Mouse (Mus musculus): ENCODE data around the gene Phactr2. TPM values are rescaled to one million over a fixed set of nuclear protein-coding genes. Genes with fewer than 3 reads are reported as not detected.
"Not testable (repeated sequence)": the region's sequence is repeated elsewhere in the genome, so short reads cannot be mapped to it uniquely, and the experiment has no call there.

Gene Phactr2
- polyA plus RNA-seq (2016; fragmentation: Nextera tagmentation; extraction: Ambion mirVana): 25.1 and 27.2 TPM in 2 replicates

DNA sequence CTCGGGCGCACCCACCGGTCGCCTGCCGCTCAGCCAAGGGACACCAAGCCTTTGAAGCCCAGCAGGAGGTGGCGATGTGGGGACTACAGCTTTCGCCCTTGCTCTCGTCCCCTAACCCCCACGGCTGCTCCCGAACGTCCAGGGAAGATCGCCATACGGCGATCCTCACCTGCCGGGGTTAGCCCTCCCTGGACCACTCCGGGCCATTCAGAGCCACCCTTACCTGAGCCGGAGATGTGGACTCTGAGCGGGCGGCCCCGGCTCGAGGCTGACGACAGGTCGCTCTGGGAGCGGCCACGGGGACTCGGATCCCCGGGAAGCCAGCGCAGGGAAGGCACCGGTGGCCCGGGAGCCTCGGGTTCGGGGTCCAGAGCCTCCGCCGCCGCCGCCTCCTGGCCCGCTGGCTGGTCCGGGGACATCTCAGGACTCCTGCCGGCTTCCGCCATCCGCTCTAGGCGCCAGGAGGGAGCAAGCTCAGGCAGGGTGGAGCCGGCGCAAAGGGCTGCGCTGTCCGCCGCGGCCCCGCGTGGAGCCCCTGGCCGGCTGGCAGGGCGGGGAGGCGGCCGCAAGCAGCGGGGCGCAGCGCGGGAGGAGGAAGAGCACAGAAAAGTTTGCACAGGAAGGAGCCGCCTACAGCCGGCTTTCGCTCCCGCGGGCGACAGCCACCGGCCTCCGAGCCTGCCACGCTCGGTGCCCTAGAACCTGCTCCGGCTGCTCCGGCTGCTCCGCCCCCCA lies at the start of gene Phactr2:
TSS of gene Phactr2 (minus strand) at position 580 of the 735 bp plus-strand sequence.
- under 1% methylated on average over 71 of the region's 71 CpGs for WGBS
- Histone ChIP-seq H3K4me2 (replicated peaks) (peak within 1 kb of the TSS; percentile 96), H3K9me3 (no peaks in the 10 kb centered on the region), H3K4me3 (peak within 1 kb of the TSS; percentile 55), H3K4me1 (no peaks in the 10 kb centered on the region), H3K9ac (peak within 1 kb of the TSS; percentile 73), H3K27ac (no peak within 1 kb of the TSS), H3K36me3 (no peaks in the 10 kb centered on the region), H3K27me3 (peaks cover 34% of the 10 kb centered on the region)
- peak; percentile 83 for ATAC-seq (ENCODE audit: insufficient number of reproducible peaks, insufficient read depth, low FRiP score, low TSS enrichment)

- H3K9ac ChIP-seq: no peak overlapping the region
- no peaks in the 10 kb centered on the region for H3K9me3 ChIP-seq
- WGBS: 81% methylated on average over 4 of the region's 4 CpGs
- H3K36me3 ChIP-seq: peaks cover 3% of the 10 kb centered on the region
- H3K4me2 ChIP-seq (replicated peaks): no peak overlapping the region
- no peak overlapping the region for H3K4me3 ChIP-seq
- no peak for ATAC-seq (ENCODE audit: insufficient number of reproducible peaks, insufficient read depth, low FRiP score, low TSS enrichment)
- H3K27me3 ChIP-seq: no peaks in the 10 kb centered on the region
- H3K27ac ChIP-seq: no peak overlapping the region
- H3K4me1 ChIP-seq: no peaks in the 10 kb centered on the region
These were observed 47.6 kb upstream of the Phactr2 start for GRCm38 (mm10) chr10:13521857-13522256.

DNA sequence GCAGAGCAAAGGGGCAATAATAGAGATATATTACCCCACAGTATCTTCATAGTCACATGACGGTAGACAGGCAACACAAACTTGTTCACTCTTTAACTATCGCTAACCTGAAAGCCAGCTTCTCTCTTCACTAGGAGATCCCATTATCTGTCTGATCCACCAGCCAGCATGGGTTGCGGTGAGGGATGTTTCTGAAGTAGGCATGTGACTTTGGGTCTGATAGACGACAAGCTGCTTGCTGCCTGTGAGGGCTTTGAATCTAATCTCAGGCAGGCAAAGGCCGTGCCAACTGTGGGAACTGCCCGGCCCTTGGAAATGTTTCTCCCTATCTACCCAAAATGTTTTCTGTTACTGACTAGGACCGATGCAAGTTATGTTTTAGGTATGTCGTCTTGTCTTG lies 28.2 kb upstream of the Phactr2 start:
- WGBS: 87% methylated on average over 8 of the region's 8 CpGs
- Histone ChIP-seq H3K4me3 (no peak overlapping the region), H3K36me3 (no peaks in the 10 kb centered on the region), H3K9me3 (no peaks in the 10 kb centered on the region), H3K9ac (no peak overlapping the region), H3K4me1 (no peaks in the 10 kb centered on the region), H3K4me2 (replicated peaks) (no peak overlapping the region), H3K27me3 (no peaks in the 10 kb centered on the region), H3K27ac (no peak overlapping the region)
- no peak for ATAC-seq (ENCODE audit: insufficient number of reproducible peaks, insufficient read depth, low FRiP score, low TSS enrichment)

DNA sequence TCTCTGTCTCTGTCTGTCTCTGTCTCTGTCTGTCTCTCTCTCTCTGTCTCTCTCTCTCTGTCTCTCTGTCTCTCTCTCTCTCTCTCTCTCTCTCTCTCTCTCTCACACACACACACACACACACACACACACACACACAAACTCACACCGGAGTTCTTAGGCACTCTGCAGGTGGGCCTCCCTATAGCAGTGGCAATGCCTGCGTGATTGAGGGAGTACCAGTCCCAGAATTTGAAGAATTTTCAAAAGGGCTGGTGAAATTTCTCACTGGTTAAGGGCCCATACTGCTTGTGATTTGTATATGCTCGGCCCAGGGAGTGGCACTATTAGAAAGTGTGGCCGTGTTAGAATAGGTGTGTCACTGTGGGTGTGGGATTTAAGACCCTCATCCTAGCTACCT lies 27.3 kb upstream of the Phactr2 start:
- ATAC-seq (ENCODE audit: insufficient number of reproducible peaks, insufficient read depth, low FRiP score, low TSS enrichment); H3K27me3 ChIP-seq; H3K4me1 ChIP-seq; H3K36me3 ChIP-seq; H3K9me3 ChIP-seq; H3K27ac ChIP-seq: not testable (repeated sequence)
- H3K9ac ChIP-seq: peak overlapping the region; percentile 49
- peak overlapping the region; percentile 64 for H3K4me2 ChIP-seq (replicated peaks)
- H3K4me3 ChIP-seq: peak overlapping the region; percentile 46
- 47% methylated on average over 4 of the region's 4 CpGs for WGBS

GRCm38 (mm10) chr10:13500938-13501496 lies 26.8 kb upstream of the Phactr2 start:
- peak overlapping the region; percentile 46 for H3K4me3 ChIP-seq
- no peaks in the 10 kb centered on the region for H3K4me1 ChIP-seq
- ATAC-seq (ENCODE audit: insufficient number of reproducible peaks, insufficient read depth, low FRiP score, low TSS enrichment): peak; percentile 89
- H3K4me2 ChIP-seq (replicated peaks): peak overlapping the region; percentile 64
- H3K9ac ChIP-seq: peak overlapping the region; percentile 49
- H3K9me3 ChIP-seq: no peaks in the 10 kb centered on the region
- WGBS: 2% methylated on average over 30 of the region's 30 CpGs
- H3K27ac ChIP-seq: no peak overlapping the region
- no peaks in the 10 kb centered on the region for H3K36me3 ChIP-seq
- H3K27me3 ChIP-seq: no peaks in the 10 kb centered on the region

DNA sequence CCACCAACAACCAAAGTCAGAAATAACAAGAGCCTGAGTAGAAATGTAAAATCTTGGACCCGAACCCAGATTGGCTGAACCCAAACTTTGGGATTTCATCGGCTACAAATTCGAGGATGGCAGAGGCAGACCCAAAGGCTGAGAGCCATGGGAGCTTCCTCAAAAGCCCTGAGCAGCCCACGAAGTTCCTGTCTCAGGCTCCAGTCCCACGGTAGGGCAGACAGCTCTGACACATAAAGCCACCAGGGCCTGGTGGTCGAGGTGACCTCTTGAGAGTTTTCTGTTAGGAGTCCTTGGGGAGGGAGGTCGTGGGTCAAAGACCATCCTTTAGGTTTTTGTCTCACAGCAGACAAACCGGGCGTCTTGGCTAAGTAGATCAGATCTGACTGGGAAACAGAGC lies 26.3 kb upstream of the Phactr2 start:
- Histone ChIP-seq H3K9ac (no peak overlapping the region; the same call in 1 of the 2 replicates), H3K36me3 (no peaks in the 10 kb centered on the region), H3K4me3 (peak overlapping the region; percentile 46), H3K27me3 (no peaks in the 10 kb centered on the region), H3K4me1 (no peaks in the 10 kb centered on the region), H3K4me2 (replicated peaks) (peak overlapping the region; percentile 64), H3K9me3 (no peaks in the 10 kb centered on the region), H3K27ac (no peak overlapping the region)
- no peak for ATAC-seq (ENCODE audit: insufficient number of reproducible peaks, insufficient read depth, low FRiP score, low TSS enrichment)
- WGBS: 45% methylated on average over 9 of the region's 9 CpGs

- Histone ChIP-seq H3K9ac (no peak within 1 kb of the TSS), H3K27ac (no peak within 1 kb of the TSS), H3K9me3 (no peaks in the 10 kb centered on the region), H3K27me3 (no peaks in the 10 kb centered on the region), H3K4me2 (replicated peaks) (no peak within 1 kb of the TSS), H3K36me3 (no peaks in the 10 kb centered on the region), H3K4me3 (no peak within 1 kb of the TSS), H3K4me1 (no peaks in the 10 kb centered on the region)
- no peak for ATAC-seq (ENCODE audit: insufficient number of reproducible peaks, insufficient read depth, low FRiP score, low TSS enrichment)
- WGBS: 87% methylated on average over 2 of the region's 2 CpGs
These were observed 25.1 kb upstream of the Phactr2 start, which contains the start of gene Fuca2 for GRCm38 (mm10) chr10:13499331-13499730. TSS of gene Fuca2 (plus strand) at chr10:13499540.

DNA sequence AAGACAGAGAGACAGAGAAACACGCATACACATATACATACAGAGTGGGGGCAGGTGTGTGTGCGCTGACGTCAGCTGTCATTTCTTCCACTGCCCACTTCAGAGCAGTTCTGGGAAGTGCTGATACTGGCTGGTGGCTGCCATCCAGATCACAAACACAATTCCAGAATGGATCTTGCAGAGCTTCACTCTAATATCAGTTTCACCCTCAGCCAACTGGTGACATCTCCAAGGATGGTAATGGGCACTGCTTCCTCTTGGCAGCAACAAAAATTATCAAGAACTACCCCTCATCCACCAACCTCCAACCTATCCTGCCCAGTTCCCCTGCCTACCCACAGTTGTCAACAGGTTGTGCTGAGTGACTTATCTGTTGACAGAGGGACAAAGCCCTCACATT lies 22.1 kb upstream of the Phactr2 start:
- no peak overlapping the region for H3K4me3 ChIP-seq
- H3K9ac ChIP-seq: no peak overlapping the region
- H3K27me3 ChIP-seq: no peaks in the 10 kb centered on the region
- H3K4me2 ChIP-seq (replicated peaks): no peak overlapping the region
- H3K27ac ChIP-seq: no peak overlapping the region
- no peaks in the 10 kb centered on the region for H3K36me3 ChIP-seq
- no peaks in the 10 kb centered on the region for H3K9me3 ChIP-seq
- no peak for ATAC-seq (ENCODE audit: insufficient number of reproducible peaks, insufficient read depth, low FRiP score, low TSS enrichment)
- no peaks in the 10 kb centered on the region for H3K4me1 ChIP-seq
- WGBS: 79% methylated on average over 3 of the region's 3 CpGs

- WGBS: 89% methylated on average over 9 of the region's 9 CpGs
- H3K4me1 ChIP-seq: no peaks in the 10 kb centered on the region
- H3K36me3 ChIP-seq: no peaks in the 10 kb centered on the region
- ATAC-seq (ENCODE audit: insufficient number of reproducible peaks, insufficient read depth, low FRiP score, low TSS enrichment): no peak
- no peaks in the 10 kb centered on the region for H3K9me3 ChIP-seq
- no peak overlapping the region for H3K4me3 ChIP-seq
- no peak overlapping the region for H3K9ac ChIP-seq
- H3K27ac ChIP-seq: no peak overlapping the region
- no peaks in the 10 kb centered on the region for H3K27me3 ChIP-seq
- no peak overlapping the region for H3K4me2 ChIP-seq (replicated peaks)
These were observed 19.9 kb upstream of the Phactr2 start for GRCm38 (mm10) chr10:13493978-13494686.

GRCm38 (mm10) chr10:13489671-13490070 lies 15.5 kb upstream of the Phactr2 start:
- no peak for ATAC-seq (ENCODE audit: insufficient number of reproducible peaks, insufficient read depth, low FRiP score, low TSS enrichment)
- WGBS: 86% methylated on average over 6 of the region's 6 CpGs

DNA sequence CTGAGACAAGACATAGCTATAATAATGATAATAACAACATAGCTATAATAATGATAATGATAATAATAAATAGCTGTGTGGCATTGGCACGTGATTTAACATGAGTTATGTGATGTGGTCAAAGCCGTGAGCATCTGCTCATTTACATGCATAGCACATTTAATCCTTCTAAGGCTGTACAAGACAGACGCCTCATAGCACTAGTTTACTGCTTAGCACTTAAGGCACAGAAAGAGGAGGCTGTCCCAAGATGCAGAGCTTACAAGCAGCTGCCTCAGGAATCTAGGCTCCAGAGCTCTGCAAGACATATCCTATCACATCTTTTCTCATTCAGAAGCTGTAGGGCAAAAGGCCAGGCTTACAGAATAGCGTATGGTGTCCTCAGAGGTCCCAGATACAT lies 11.7 kb upstream of the Phactr2 start:
- Histone ChIP-seq H3K27me3 (no peaks in the 10 kb centered on the region), H3K4me1 (no peaks in the 10 kb centered on the region), H3K4me2 (replicated peaks) (no peak overlapping the region), H3K4me3 (no peak overlapping the region), H3K9me3 (no peaks in the 10 kb centered on the region), H3K9ac (no peak overlapping the region), H3K27ac (no peak overlapping the region), H3K36me3 (no peaks in the 10 kb centered on the region)
- ATAC-seq (ENCODE audit: insufficient number of reproducible peaks, insufficient read depth, low FRiP score, low TSS enrichment): no peak
- 74% methylated on average over 4 of the region's 4 CpGs for WGBS

More at GRCm38 (mm10) chr10:13489671-13490070, 15.5 kb upstream of the Phactr2 start:
- Histone ChIP-seq H3K27ac (no peak overlapping the region), H3K4me3 (no peak overlapping the region), H3K9ac (no peak overlapping the region), H3K4me1 (no peaks in the 10 kb centered on the region), H3K9me3 (no peaks in the 10 kb centered on the region), H3K4me2 (replicated peaks) (no peak overlapping the region), H3K27me3 (no peaks in the 10 kb centered on the region), H3K36me3 (no peaks in the 10 kb centered on the region)

DNA sequence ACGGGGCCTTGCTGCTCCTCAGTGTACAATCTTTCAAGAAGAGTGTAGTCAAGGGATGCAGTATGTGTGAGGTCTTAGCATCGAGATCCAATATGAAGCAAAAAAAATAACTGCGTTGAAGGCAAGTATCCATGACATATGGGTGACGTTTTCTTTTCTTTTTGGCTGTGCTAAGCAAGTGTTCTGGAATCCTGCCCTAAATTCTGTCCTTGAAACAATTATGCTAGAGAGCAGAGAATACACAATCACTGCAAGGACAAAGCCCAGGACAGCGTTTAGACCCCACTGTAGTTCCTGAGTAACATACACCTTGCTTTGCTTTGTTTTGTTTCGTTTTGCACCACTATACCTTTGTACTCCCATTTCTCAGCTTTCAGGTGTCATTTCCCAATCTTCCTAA lies 5.1 kb upstream of the Phactr2 start:
- no peak for ATAC-seq (ENCODE audit: insufficient number of reproducible peaks, insufficient read depth, low FRiP score, low TSS enrichment)
- no peaks in the 10 kb centered on the region for H3K9me3 ChIP-seq
- no peak overlapping the region for H3K4me3 ChIP-seq
- WGBS: 83% methylated on average over 6 of the region's 6 CpGs
- H3K4me1 ChIP-seq: no peaks in the 10 kb centered on the region
- H3K27me3 ChIP-seq: peaks cover 17% of the 10 kb centered on the region
- H3K36me3 ChIP-seq: no peaks in the 10 kb centered on the region
- H3K9ac ChIP-seq: no peak overlapping the region
- no peak overlapping the region for H3K27ac ChIP-seq
- no peak overlapping the region for H3K4me2 ChIP-seq (replicated peaks)

All from embryonic facial prominence, embryonic 12.5 days (tissue).